Mouse (Mus musculus) thymus, adult 2 months (tissue): ENCODE data around the gene Gm10318. TPM values are rescaled to one million over a fixed set of nuclear protein-coding genes. Genes with fewer than 3 reads are reported as not detected.
A peak's percentile ranks its signal among the peaks of the same experiment; 100 is the strongest.

ENCODE experiments used
- DNase-seq: peaks from one replicate; pipeline ENCODE4 v3.0.0; 2021
- H3K27ac ChIP-seq: fragments of 200-500 bp; 2 replicates; pipeline ENCODE4 v1.5.1; 2012; ENCODE audit warnings: low read length, control low read depth; ENCODE audit not compliant: control insufficient read depth, insufficient read depth
- H3K27me3 ChIP-seq: fragments of 200-500 bp; 2 replicates; pipeline ENCODE4 v1.6.1; 2012; ENCODE audit warnings: mild to moderate bottlenecking, low read length, moderate library complexity, mixed read lengths; ENCODE audit not compliant: control insufficient read depth, insufficient read depth
- H3K36me3 ChIP-seq: fragments of 200-500 bp; 2 replicates; pipeline ENCODE4 v1.6.1; 2012; ENCODE audit warnings: mild to moderate bottlenecking, low read length, moderate library complexity; ENCODE audit not compliant: control insufficient read depth, insufficient read depth
- H3K4me1 ChIP-seq: fragments of 200-500 bp; replicated peaks from 2 replicates; pipeline ENCODE4 v1.6.1; 2012; ENCODE audit warnings: low read length; ENCODE audit not compliant: control insufficient read depth, insufficient read depth
- H3K4me3 ChIP-seq: fragments of 200-500 bp; 2 replicates; pipeline ENCODE4 v1.5.1; 2012; ENCODE audit warnings: mild to moderate bottlenecking, low read length, control low read depth, moderate library complexity; ENCODE audit not compliant: control insufficient read depth, insufficient read depth
- CTCF ChIP-seq: fragments of 200-500 bp; IDR thresholded peaks from 2 replicates; pipeline ENCODE4 v1.5.1; 2012; ENCODE audit warnings: mild to moderate bottlenecking, control low read depth, low read length, moderate library complexity, borderline replicate concordance; ENCODE audit not compliant: control insufficient read depth, poor library complexity, insufficient read depth; ENCODE audit errors: extremely low read depth
- POLR2A ChIP-seq: fragments of 200-500 bp; IDR thresholded peaks from 2 replicates; pipeline ENCODE4 v1.6.1; 2012; ENCODE audit warnings: mild to moderate bottlenecking, low read length, control low read depth, moderate library complexity; ENCODE audit not compliant: control insufficient read depth, poor library complexity, insufficient read depth; ENCODE audit errors: extremely low read depth
- WGBS: fragments of 180-500 bp; shearing (Covaris S2); methylation state at CpG from one replicate; pipeline ENCODE4 v1.1.7; 2018; 5-methylcytosine and 5-hydroxymethylcytosine counted together
- polyA plus RNA-seq: library from polyadenylated mRNA; depleted of rRNA; stranded (reverse); fragments of >200 nt; gene quantifications from 2 replicates; pipeline ENCODE4 v1.2.3, GENCODE M21; 2012; rRNA removed

Gene Gm10318
- polyA plus RNA-seq, 1 experiment = not detected

- TF ChIP-seq POLR2A (no peak), CTCF (no peak)
- 2% methylated on average over 46 of the region's 46 CpGs for WGBS
- Histone ChIP-seq H3K36me3 (no peaks in the 10 kb centered on the region), H3K27me3 (peaks cover 4% of the 10 kb centered on the region), H3K4me3 (peak within 1 kb of the TSS; percentile 9), H3K27ac (no peak within 1 kb of the TSS), H3K4me1 (peaks cover 13% of the 10 kb centered on the region)
- DNase-seq = peak; percentile 16
Measured at GRCm38 (mm10) chr10:77902211-77902893, 49.7 kb downstream of the Gm10318 start, which contains the start of gene Lrrc3. TSS of gene Lrrc3 (minus strand) at chr10:77902536.

- Histone ChIP-seq H3K4me3 (no peak overlapping the region), H3K4me1 (peaks cover 13% of the 10 kb centered on the region), H3K27me3 (peaks cover 4% of the 10 kb centered on the region), H3K27ac (no peak overlapping the region), H3K36me3 (no peaks in the 10 kb centered on the region)
- peak; percentile 5 for DNase-seq
- 8% methylated on average over 35 of the region's 35 CpGs for WGBS
- TF ChIP-seq CTCF (no peak), POLR2A (no peak)
Measured at GRCm38 (mm10) chr10:77902894-77903715, 50.4 kb downstream of the Gm10318 start.

Other genes starting within 250 kb of the Gm10318 start
- gene Sumo3, start 246.8 kb upstream of the Gm10318 start, polyA plus RNA-seq = 236 and 248 TPM in 2 replicates
- not detected in 2 replicates for gene Gm49325, start 246.7 kb upstream of the Gm10318 start, polyA plus RNA-seq
- gene Ube2g2, start 230.6 kb upstream of the Gm10318 start, polyA plus RNA-seq = 52.0 and 52.6 TPM in 2 replicates
- 0.97 and 1.3 TPM in 2 replicates for gene Tspear, start 166.3 kb upstream of the Gm10318 start, polyA plus RNA-seq
- gene Gm19402, start 162.1 kb upstream of the Gm10318 start, polyA plus RNA-seq = not detected in 2 replicates
- gene Gm9508, start 155.6 kb upstream of the Gm10318 start, polyA plus RNA-seq = not detected in 2 replicates
- gene Gm10272, start 146.2 kb upstream of the Gm10318 start, polyA plus RNA-seq = not detected in 2 replicates
- gene Gm10024, start 141.4 kb upstream of the Gm10318 start, polyA plus RNA-seq = not detected in 2 replicates
- gene Gm10142, start 137.1 kb upstream of the Gm10318 start, polyA plus RNA-seq = not detected in 2 replicates
- gene Krtap12-1, start 132.3 kb upstream of the Gm10318 start, polyA plus RNA-seq = 0.23 TPM in 1 of 2 replicates, not detected in the other
- gene Gm10100, start 126.4 kb upstream of the Gm10318 start, polyA plus RNA-seq = not detected in 2 replicates
- gene Gm18596, start 110.2 kb upstream of the Gm10318 start, polyA plus RNA-seq = not detected in 2 replicates
- not detected in 2 replicates for gene Gm9736, start 101.5 kb upstream of the Gm10318 start, polyA plus RNA-seq
- gene Gm3233, start 93.2 kb upstream of the Gm10318 start, polyA plus RNA-seq = not detected in 2 replicates
- not detected in 2 replicates for gene Gm3238, start 81.5 kb upstream of the Gm10318 start, polyA plus RNA-seq
- not detected in 2 replicates for gene Gm7138, start 75.9 kb upstream of the Gm10318 start, polyA plus RNA-seq
- not detected in 2 replicates for gene Gm3250, start 70.3 kb upstream of the Gm10318 start, polyA plus RNA-seq
- gene Gm7137, start 64.7 kb upstream of the Gm10318 start, polyA plus RNA-seq = not detected in 2 replicates
- gene Gm9639, start 57.8 kb upstream of the Gm10318 start, polyA plus RNA-seq = not detected in 2 replicates
- gene Gm19668, start 53.7 kb upstream of the Gm10318 start, polyA plus RNA-seq = not detected in 2 replicates
- not detected in 2 replicates for gene Gm9507, start 41.0 kb upstream of the Gm10318 start, polyA plus RNA-seq
- gene Gm2696, start 38.2 kb upstream of the Gm10318 start, polyA plus RNA-seq = not detected in 2 replicates
- not detected in 2 replicates for gene Krtap10-4, start 25.8 kb upstream of the Gm10318 start, polyA plus RNA-seq
- 0.12 TPM in 1 of 2 replicates, not detected in the other for gene Krtap10-10, start 16.9 kb upstream of the Gm10318 start, polyA plus RNA-seq
- 0.36 TPM in 1 of 2 replicates, not detected in the other for gene Gm36176, start 6.1 kb upstream of the Gm10318 start, polyA plus RNA-seq
- gene Gm3285, start 9.1 kb downstream of the Gm10318 start, polyA plus RNA-seq = 0.24 and 0.27 TPM in 2 replicates
- gene Lrrc3, start 49.7 kb downstream of the Gm10318 start, polyA plus RNA-seq = 1.1 and 1.9 TPM in 2 replicates
- 16.4 and 21.0 TPM in 2 replicates for gene Trpm2, start 117.7 kb downstream of the Gm10318 start, polyA plus RNA-seq
- gene 1810043G02Rik, start 125.7 kb downstream of the Gm10318 start, polyA plus RNA-seq = 39.0 and 49.5 TPM in 2 replicates
- 81.2 and 93.7 TPM in 2 replicates for gene Pfkl, start 157.2 kb downstream of the Gm10318 start, polyA plus RNA-seq
- 0.93 and 1.8 TPM in 2 replicates for gene Dnmt3l, start 189.1 kb downstream of the Gm10318 start, polyA plus RNA-seq
- 84.0 and 93.7 TPM in 2 replicates for gene Aire, start 190.8 kb downstream of the Gm10318 start, polyA plus RNA-seq
- 23.1 and 26.5 TPM in 2 replicates for gene Icosl, start 216.4 kb downstream of the Gm10318 start, polyA plus RNA-seq